Mouse (Mus musculus) thymus, postnatal 0 days (tissue): ENCODE measurements around the gene Fam129b. TPM values are rescaled to one million over a fixed set of nuclear protein-coding genes. Genes with fewer than 3 reads are reported as not detected.

Experiments
- DNase-seq: peaks from one replicate; pipeline ENCODE4 v3.0.0-alpha.2; 2015; ENCODE audit warnings: low spot score
- polyA plus RNA-seq: library from polyadenylated mRNA; unstranded; fragments of >200 nt; fragmentation: Nextera tagmentation; extraction: Ambion mirVana; gene quantifications from 2 replicates; pipeline ENCODE4 v1.2.1, GENCODE M21; 2015

Fam129b gene
- polyA plus RNA-seq, 1 experiment from 2014 or later = 10.9 TPM

- DNase-seq = peak; percentile 54
Observed at GRCm38 (mm10) chr2:32890280-32890679, 14.4 kb downstream of the Fam129b start.

DNA sequence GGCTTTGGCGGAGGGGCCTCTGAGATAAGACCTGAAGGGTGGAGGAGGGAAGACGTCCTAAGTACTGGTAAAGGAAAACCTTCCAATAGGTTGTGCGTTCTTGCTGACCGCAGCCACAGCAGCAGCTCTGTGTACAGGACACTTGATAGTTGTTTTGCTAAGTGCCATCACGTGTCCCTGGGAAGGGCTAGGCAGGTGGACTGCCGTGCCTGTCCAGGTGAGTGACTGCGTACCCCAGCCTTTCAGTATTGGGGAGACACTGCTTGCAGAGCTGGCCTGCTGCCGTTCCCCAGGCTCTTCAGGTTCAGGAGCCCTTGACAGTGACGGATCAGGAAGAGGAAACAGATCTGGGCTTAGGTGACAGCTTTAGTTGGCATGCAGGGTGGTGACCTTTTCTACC lies 15.4 kb downstream of the Fam129b start:
- DNase-seq = no peak

DNA sequence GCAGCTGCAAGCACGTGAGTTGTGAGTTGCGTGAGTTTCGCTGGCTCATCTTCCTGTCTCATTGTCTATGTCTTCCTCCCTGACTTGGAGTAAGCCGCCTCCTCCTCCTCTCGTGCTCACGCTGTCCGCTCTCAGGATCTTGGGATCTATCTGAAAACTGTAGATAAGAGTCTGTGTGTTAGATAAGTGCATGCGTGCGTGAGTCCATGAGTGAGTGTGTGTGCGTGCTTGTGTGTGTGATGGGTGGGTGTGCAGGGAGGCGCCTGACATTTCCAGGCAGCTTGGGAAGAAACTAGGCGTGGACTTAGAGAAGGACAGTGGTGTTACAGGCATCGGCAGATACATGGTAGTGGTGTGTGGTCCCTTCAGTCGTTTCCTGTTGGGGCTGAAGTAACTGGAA lies 16.6 kb downstream of the Fam129b start:
- DNase-seq = no peak

GRCm38 (mm10) chr2:32894097-32894496 lies 18.2 kb downstream of the Fam129b start:
- DNase-seq = no peak

- DNase-seq = no peak
Observed at GRCm38 (mm10) chr2:32895606-32896106, 19.7 kb downstream of the Fam129b start.

DNA sequence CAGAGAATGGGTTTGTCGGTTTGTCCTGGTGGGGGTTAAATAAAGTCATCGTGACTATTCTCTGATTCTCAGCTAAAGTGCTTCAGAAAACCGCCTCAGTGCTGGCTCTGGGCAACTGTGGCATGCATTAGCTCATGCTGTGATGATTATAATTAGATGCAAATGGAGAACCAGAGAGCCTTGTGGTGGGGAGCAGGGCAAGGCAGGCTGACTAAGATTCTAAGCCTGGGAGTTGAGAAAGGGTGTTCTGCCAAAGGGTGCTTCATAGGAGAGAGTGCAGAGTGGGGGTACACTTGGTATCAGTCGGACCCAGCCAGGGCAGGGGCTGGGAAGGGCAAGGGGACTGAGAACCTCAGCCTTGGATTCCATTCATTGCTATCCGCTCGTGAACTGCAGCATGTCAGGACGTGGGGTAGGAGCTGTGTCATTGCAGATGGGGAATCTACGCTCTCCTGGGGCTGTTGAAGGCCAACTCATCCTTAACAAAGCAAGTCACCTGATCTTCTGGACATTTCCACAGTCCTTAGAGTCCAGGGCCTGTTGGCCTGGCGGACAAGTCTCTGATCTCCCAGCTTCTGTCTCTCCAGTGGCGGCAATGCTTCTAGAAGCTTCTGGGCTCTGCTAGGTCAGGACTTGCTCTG lies 20.7 kb downstream of the Fam129b start:
- DNase-seq = no peak

DNA sequence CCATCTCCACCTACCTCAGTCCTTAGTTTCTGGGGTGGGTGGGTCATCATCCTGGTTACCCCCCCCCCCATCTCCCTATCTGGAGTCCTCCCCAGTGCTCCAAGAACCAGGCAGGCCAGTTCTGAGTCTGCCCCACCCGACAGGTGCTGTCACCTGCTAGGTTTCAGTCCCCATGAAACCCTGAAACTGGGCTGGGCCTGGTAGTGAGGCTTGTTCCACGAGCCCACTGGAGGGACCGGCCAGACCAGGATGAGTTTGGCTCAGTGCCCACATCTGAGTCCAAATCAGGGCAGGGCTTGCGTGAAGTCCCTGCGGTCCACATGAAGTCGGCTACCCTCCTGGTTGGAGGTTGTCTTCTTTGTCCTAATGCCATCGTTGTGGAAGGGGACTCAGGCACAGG lies 23.1 kb downstream of the Fam129b start:
- no peak for DNase-seq

DNA sequence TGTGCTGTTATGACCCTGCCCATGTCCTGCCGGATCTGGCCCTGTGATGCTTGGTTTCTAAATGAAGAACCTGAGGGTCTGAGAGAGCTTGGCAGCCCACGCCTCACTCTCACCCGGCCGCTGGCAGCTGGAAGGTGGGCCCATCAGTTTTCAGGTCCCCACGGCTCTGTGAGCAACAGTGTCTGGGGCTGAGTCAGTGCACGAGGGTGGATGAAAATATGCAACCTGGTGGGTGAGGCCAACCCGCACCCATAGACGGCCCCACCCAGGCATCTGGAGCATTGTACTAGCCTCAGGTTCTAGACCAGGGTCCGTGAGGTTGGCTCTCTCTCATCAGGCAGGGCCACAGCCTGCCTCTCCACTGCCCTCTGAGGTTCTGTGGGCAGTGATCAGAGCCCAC lies 26.2 kb downstream of the Fam129b start:
- DNase-seq = no peak

- DNase-seq = no peak
Observed at GRCm38 (mm10) chr2:32903470-32903869, 27.6 kb downstream of the Fam129b start.

GRCm38 (mm10) chr2:32904637-32905036 lies 28.7 kb downstream of the Fam129b start:
- no peak for DNase-seq

DNA sequence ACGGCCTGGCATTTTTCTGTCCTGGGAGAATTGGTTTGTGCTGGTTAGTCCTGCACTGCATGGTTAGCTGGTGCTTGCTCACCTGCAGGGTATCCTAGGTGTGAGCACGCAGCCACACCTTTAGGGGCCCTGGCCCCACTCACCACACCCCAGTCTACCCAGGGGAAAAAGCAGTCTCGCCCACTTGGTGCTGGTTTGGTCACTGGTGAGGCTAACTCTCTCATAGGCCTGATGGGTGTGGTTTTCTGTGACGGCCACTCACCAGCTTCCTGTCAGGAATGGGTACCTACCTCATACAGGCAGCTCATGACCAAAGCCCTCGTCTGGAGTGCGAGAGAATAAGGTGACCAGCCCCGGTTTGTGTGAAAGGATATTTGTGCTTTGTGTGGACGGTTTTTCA lies 29.4 kb downstream of the Fam129b start:
- DNase-seq = no peak

DNA sequence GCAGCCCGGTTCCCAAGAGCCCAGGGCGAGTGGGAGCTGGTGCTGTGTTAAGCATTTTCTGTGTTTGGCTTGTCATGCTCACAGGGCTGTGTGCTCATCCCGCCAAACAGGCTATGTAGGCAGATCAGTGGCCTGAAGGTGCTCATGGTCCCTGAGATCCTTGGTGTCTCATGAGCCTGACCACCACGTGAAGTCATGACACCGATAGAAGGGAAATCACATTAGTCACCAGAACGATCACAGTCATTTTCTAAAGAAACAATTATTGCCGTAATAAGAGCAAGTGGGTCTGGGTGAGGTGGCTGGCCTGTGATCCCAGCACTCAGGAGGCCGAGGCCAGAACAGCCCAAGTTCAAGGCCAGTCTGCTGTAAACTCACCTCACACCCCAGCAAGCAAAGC lies 31.5 kb downstream of the Fam129b start:
- no peak for DNase-seq

- DNase-seq = no peak
Observed at GRCm38 (mm10) chr2:32908272-32908671, 32.4 kb downstream of the Fam129b start.

- DNase-seq = no peak
Observed at GRCm38 (mm10) chr2:32908796-32909195, 32.9 kb downstream of the Fam129b start.

DNA sequence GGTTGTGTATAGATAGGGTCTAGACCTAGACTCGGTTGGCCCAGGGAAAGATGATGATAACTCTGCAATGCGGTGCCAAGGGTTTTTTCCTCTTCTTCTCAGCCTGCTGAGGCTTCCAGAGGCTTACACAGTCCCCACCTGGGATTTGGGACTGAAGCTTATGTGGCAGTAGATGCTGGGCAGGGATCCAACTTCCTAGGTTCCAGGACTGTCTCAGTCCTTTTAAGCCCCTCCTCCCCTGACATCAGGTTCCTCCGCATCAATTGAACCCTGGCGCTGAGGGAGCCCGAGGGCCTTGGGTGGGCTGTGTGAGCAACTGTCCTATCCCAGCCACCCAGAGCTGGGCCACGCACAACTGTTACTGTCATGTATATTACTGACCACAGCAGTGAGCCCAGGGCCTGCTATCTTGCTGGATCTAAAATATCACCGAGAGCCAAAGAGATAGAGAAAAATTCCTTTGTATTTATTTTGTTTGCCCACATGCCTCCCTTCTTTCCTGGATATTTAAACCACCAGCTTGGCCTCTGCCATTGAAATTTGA lies 35.8 kb downstream of the Fam129b start:
- no peak for DNase-seq

- peak; percentile 90 for DNase-seq
Observed at GRCm38 (mm10) chr2:32912210-32912804, 36.4 kb downstream of the Fam129b start.

DNA sequence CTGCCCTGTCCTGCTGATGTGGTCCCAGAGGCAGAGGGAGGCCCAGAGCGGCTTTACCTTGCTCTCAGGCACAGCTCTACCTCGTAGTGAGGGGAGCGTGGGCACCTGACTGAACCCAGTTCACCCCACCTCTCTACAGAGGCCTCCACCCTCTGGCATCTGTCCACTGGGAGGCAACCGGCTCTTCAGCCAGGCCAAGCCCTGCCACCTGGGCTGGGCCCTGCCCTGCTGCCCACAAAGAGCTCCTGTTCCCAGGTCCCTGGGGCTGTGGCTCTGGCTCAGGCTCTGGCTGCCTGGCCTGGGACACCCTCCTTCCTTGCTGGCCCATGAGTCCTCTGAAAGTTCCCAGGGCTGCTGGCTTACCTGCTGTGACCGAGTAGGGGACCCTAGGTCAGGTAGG lies 38.4 kb downstream of the Fam129b start:
- DNase-seq = no peak

GRCm38 (mm10) chr2:32914896-32915295 lies 39.0 kb downstream of the Fam129b start:
- no peak for DNase-seq

- peak; percentile 41 for DNase-seq
Observed at GRCm38 (mm10) chr2:32917526-32917925, 41.6 kb downstream of the Fam129b start.

DNA sequence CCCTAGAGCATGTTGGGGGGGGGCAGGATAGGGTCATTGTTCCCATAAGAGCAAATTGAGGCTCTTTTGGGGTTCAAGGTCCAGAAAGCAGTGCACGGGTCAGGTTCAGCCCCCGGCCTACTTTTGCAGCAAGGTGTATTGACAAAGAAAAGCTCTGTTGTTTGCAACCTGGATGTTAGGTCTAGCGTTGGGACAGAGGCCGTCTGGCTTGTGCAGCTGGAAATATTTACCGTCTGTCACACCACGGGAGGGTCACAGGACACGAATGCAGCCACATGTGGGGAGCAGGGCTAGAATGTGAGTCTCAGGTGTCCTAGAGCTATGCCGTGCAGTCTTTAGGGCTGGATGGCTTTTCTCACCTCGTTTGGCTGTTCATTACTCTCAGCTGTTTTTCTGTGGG lies 42.5 kb downstream of the Fam129b start:
- DNase-seq = no peak

DNA sequence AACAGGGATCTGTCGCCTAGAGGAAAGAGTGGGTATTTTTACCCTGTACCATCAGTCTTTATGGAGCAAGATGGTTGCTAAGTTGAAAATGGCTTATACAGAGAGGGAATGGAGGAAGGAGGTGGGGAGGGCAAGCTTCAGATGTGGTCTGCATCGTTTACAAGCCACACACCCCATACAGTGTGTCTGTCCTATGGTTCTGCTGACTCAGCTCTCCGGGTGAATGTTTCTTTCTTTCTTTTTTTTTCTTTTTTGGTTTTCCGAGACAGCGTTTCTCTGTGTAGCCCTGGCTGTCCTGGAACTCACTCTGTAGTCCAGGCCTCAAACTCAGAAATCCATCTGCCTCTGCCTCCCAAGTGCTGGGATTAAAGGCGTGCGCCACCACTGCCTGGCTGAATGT lies 45.3 kb downstream of the Fam129b start:
- DNase-seq = peak; percentile 40

GRCm38 (mm10) chr2:32921801-32922380 lies 46.0 kb downstream of the Fam129b start:
- DNase-seq = no peak

GRCm38 (mm10) chr2:32922564-32922963 lies 46.6 kb downstream of the Fam129b start:
- no peak for DNase-seq
